Mouse (Mus musculus) liver, embryonic 12.5 days (tissue): ENCODE results near the gene Agpat3. TPM values are rescaled to one million over a fixed set of nuclear protein-coding genes. Genes with fewer than 3 reads are reported as not detected.

ENCODE experiments used
- ATAC-seq: fragments of 200-750 bp; cut with Nextera tagmentation; 2 replicates; pipeline ENCODE4 v1.8.0; 2017; ENCODE audit warnings: moderate number of reproducible peaks, mild to moderate bottlenecking, moderate library complexity
- H3K27ac ChIP-seq: fragments of 300-500 bp; sonication (generic); 2 replicates; pipeline ENCODE4 v1.5.1; 2016; ENCODE audit warnings: mild to moderate bottlenecking
- H3K27me3 ChIP-seq: fragments of 300-500 bp; sonication (generic); replicated peaks from 2 replicates; pipeline ENCODE4 v1.6.1; 2016; ENCODE audit warnings: mild to moderate bottlenecking, moderate library complexity
- H3K36me3 ChIP-seq: fragments of 300-500 bp; sonication (generic); 2 replicates; pipeline ENCODE4 v1.6.1; 2016; ENCODE audit warnings: mild to moderate bottlenecking, moderate library complexity
- H3K4me1 ChIP-seq: fragments of 300-500 bp; sonication (generic); 2 replicates; pipeline ENCODE4 v1.6.1; 2016
- H3K4me2 ChIP-seq: fragments of 300-500 bp; sonication (generic); 2 replicates; pipeline ENCODE4 v1.6.1; 2016; ENCODE audit warnings: mild to moderate bottlenecking, moderate library complexity
- H3K4me3 ChIP-seq: fragments of 300-500 bp; sonication (generic); 2 replicates; pipeline ENCODE4 v1.5.1; 2016; ENCODE audit warnings: mild to moderate bottlenecking, moderate library complexity
- H3K9ac ChIP-seq: fragments of 300-500 bp; sonication (generic); 2 replicates; pipeline ENCODE4 v1.6.1; 2016; ENCODE audit warnings: mild to moderate bottlenecking, moderate library complexity
- H3K9me3 ChIP-seq: fragments of 300-500 bp; sonication (generic); replicated peaks from 2 replicates; pipeline ENCODE4 v1.6.1; 2016; ENCODE audit warnings: mild to moderate bottlenecking, moderate library complexity
- WGBS: fragments of 180-500 bp; shearing (Covaris S2); methylation state at CpG from one replicate; pipeline ENCODE4 v1.1.7; 2016; ENCODE audit not compliant: insufficient replicate concordance; 5-methylcytosine and 5-hydroxymethylcytosine counted together
- polyA plus RNA-seq: library from polyadenylated mRNA; unstranded; fragments of >200 nt; fragmentation: Nextera tagmentation; extraction: Ambion mirVana; gene quantifications from 2 replicates; pipeline ENCODE4 v1.2.1, GENCODE M21; 2016

Gene Agpat3
- polyA plus RNA-seq, 1 experiment from 2014 or later, result 25.3 TPM

GRCm38 (mm10) chr10:78260916-78261650, 91.2 kb downstream of the Agpat3 start:
- ATAC-seq, result no peak
- Histone ChIP-seq H3K27me3 (peaks cover 42% of the 10 kb centered on the region), H3K4me1 (no peaks in the 10 kb centered on the region), H3K9ac (no peak overlapping the region), H3K9me3 (no peaks in the 10 kb centered on the region), H3K36me3 (no peaks in the 10 kb centered on the region), H3K4me3 (no peak overlapping the region), H3K27ac (no peak overlapping the region), H3K4me2 (no peak overlapping the region)
- WGBS, result 62% methylated on average over 7 of the region's 7 CpGs

GRCm38 (mm10) chr10:78260322-78260721, 92.0 kb downstream of the Agpat3 start:
- WGBS, result 26% methylated on average over 5 of the region's 5 CpGs
- ATAC-seq, result no peak
- Histone ChIP-seq H3K27me3 (peaks cover 43% of the 10 kb centered on the region), H3K27ac (no peak overlapping the region), H3K4me1 (peaks cover 5% of the 10 kb centered on the region; the same call in 1 of the 2 replicates), H3K4me3 (no peak overlapping the region), H3K9ac (no peak overlapping the region), H3K36me3 (no peaks in the 10 kb centered on the region), H3K9me3 (no peaks in the 10 kb centered on the region), H3K4me2 (no peak overlapping the region)

DNA sequence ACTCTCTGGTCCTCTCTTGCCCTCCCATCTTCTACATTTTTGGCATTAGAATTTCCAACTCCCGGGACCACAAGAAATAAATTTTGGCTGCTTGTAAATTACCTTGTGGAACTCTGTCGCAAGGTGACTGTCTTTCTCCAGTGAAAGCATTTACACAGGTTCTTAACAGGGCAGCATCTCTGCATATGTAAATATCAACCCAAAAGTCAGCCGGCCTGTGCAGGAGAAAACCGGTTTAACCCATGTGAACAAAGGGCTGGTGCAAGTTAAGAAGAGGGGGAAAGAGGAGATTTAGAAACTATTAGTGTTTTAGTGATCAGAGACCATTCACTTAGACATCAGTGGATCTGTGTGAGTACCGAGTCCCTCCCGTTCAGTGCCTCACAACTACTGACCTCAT, 92.6 kb downstream of the Agpat3 start:
- 48% methylated on average over 6 of the region's 6 CpGs for WGBS

DNA sequence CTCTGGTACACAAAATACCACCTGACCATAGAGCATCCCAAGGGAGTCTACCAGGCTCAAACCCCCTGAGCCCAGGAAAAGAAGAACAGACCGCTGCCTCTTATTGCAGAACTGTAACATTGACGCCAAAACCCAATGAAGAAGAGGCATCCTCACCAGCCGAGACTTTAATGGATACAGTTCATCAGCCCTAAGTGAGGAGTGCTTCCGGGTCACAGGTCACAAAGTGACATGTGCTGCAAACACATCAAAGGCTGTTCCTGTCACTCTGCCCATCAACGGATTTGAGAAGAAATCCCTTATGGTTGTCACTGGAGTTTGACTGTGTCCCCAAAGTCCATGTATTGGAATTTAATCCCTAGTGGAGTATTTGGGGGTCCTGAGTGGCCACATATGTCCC, 93.1 kb downstream of the Agpat3 start:
- Histone ChIP-seq H3K36me3 (no peaks in the 10 kb centered on the region), H3K27me3 (peaks cover 47% of the 10 kb centered on the region), H3K4me1 (peaks cover 7% of the 10 kb centered on the region; the same call in 1 of the 2 replicates), H3K9me3 (no peaks in the 10 kb centered on the region), H3K4me3 (no peak overlapping the region), H3K27ac (no peak overlapping the region), H3K4me2 (no peak overlapping the region), H3K9ac (no peak overlapping the region)
- ATAC-seq, result no peak
- WGBS, result 64% methylated on average over 5 of the region's 5 CpGs

More for the DNA sequence above, 92.6 kb downstream of the Agpat3 start:
- Histone ChIP-seq H3K27ac (no peak overlapping the region), H3K9me3 (no peaks in the 10 kb centered on the region), H3K4me1 (peaks cover 7% of the 10 kb centered on the region; the same call in 1 of the 2 replicates), H3K4me2 (no peak overlapping the region), H3K9ac (no peak overlapping the region), H3K36me3 (no peaks in the 10 kb centered on the region), H3K4me3 (no peak overlapping the region), H3K27me3 (peaks cover 43% of the 10 kb centered on the region)
- no peak for ATAC-seq

- peaks cover 7% of the 10 kb centered on the region; the same call in 1 of the 2 replicates for H3K4me1 ChIP-seq
- WGBS, result 65% methylated on average over 6 of the region's 6 CpGs
- peaks cover 55% of the 10 kb centered on the region for H3K27me3 ChIP-seq
- no peak overlapping the region for H3K4me2 ChIP-seq
- no peaks in the 10 kb centered on the region for H3K9me3 ChIP-seq
- no peak overlapping the region for H3K4me3 ChIP-seq
- H3K27ac ChIP-seq, result no peak overlapping the region
- ATAC-seq, result no peak
- no peak overlapping the region for H3K9ac ChIP-seq
- no peaks in the 10 kb centered on the region for H3K36me3 ChIP-seq
Observed at GRCm38 (mm10) chr10:78258142-78258675, 94.1 kb downstream of the Agpat3 start.

GRCm38 (mm10) chr10:78255646-78256059, 96.6 kb downstream of the Agpat3 start:
- H3K9me3 ChIP-seq, result no peaks in the 10 kb centered on the region
- 60% methylated on average over 4 of the region's 4 CpGs for WGBS
- no peak overlapping the region for H3K9ac ChIP-seq
- H3K4me3 ChIP-seq, result no peak overlapping the region
- H3K4me2 ChIP-seq, result no peak overlapping the region
- peaks cover 7% of the 10 kb centered on the region; the same call in 1 of the 2 replicates for H3K4me1 ChIP-seq
- H3K36me3 ChIP-seq, result no peaks in the 10 kb centered on the region
- H3K27ac ChIP-seq, result no peak overlapping the region
- peaks cover 46% of the 10 kb centered on the region for H3K27me3 ChIP-seq
- ATAC-seq, result no peak; the same call in 1 of the 2 replicates

DNA sequence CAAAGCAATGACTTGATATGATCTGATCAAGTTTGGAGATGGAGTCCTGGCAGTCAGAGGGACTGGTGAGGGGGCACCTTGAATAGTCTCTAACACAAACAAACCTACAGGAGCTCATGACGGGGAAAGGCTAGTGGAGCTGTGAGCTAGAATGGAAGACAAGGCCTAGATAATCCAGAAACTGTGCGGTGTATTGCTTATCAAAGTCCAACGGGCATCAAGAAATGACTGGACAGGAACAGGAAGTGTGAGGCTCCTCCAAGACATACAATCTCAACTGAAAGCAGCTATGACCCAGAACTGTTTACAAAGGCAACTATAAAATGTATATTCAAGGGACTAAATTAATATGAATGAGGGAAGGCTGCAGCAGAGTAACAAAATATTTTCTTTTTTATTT, 105.1 kb downstream of the Agpat3 start:
- no peak overlapping the region for H3K9ac ChIP-seq
- H3K27ac ChIP-seq, result peak overlapping the region; percentile 73
- WGBS, result 20% methylated on average over 3 of the region's 3 CpGs

GRCm38 (mm10) chr10:78246725-78247124, 105.6 kb downstream of the Agpat3 start:
- ATAC-seq, result no peak
- peaks cover 52% of the 10 kb centered on the region for H3K4me1 ChIP-seq
- 42% methylated on average over 4 of the region's 4 CpGs for WGBS
- no peak overlapping the region for H3K4me2 ChIP-seq
- no peak overlapping the region for H3K4me3 ChIP-seq
- peak overlapping the region; percentile 73 for H3K27ac ChIP-seq
- no peaks in the 10 kb centered on the region for H3K27me3 ChIP-seq
- no peak overlapping the region for H3K9ac ChIP-seq
- H3K36me3 ChIP-seq, result peaks cover 10% of the 10 kb centered on the region; the same call in 1 of the 2 replicates
- no peaks in the 10 kb centered on the region for H3K9me3 ChIP-seq

More for the DNA sequence above, 105.1 kb downstream of the Agpat3 start:
- ATAC-seq, result no peak
- peaks cover 47% of the 10 kb centered on the region for H3K4me1 ChIP-seq
- H3K27me3 ChIP-seq, result no peaks in the 10 kb centered on the region; the same call in 1 of the 2 replicates
- H3K36me3 ChIP-seq, result peaks cover 6% of the 10 kb centered on the region; the same call in 1 of the 2 replicates
- no peaks in the 10 kb centered on the region for H3K9me3 ChIP-seq
- no peak overlapping the region for H3K4me2 ChIP-seq
- H3K4me3 ChIP-seq, result no peak overlapping the region

DNA sequence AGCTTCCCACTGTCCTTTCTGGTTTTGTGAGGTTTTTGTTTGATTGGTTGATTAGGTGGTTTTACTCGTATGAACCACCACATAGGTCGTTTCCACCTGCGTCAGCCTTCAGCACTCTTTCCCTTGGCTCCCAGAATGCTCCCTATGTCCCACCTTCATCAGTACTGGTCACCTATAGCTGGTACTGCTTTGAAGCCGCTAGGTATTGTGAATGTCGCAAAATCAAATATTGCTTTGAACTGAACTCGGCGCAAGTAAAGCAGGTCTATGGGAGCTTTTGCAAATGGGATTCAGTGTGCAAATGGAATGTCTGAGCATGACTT, 107.1 kb downstream of the Agpat3 start:
- H3K4me3 ChIP-seq, result peak overlapping the region; percentile 95
- peaks cover 12% of the 10 kb centered on the region; the same call in 1 of the 2 replicates for H3K36me3 ChIP-seq
- H3K9me3 ChIP-seq, result no peaks in the 10 kb centered on the region
- peak overlapping the region; percentile 96 for H3K9ac ChIP-seq
- H3K4me2 ChIP-seq, result peak overlapping the region; percentile 98
- peak overlapping the region; percentile 90 for H3K27ac ChIP-seq
- WGBS, result 16% methylated on average over 7 of the region's 7 CpGs
- H3K4me1 ChIP-seq, result peaks cover 67% of the 10 kb centered on the region
- ATAC-seq, result peak; percentile 5; the same call in 1 of the 2 replicates
- no peaks in the 10 kb centered on the region for H3K27me3 ChIP-seq

- Histone ChIP-seq H3K4me3 (peak within 1 kb of the TSS; percentile 95), H3K36me3 (peaks cover 12% of the 10 kb centered on the region; the same call in 1 of the 2 replicates), H3K27me3 (no peaks in the 10 kb centered on the region), H3K4me1 (peaks cover 73% of the 10 kb centered on the region), H3K27ac (peak within 1 kb of the TSS; percentile 90), H3K9ac (peak within 1 kb of the TSS; percentile 96), H3K4me2 (peak within 1 kb of the TSS; percentile 98), H3K9me3 (no peaks in the 10 kb centered on the region)
- WGBS, result under 1% methylated on average over 65 of the region's 74 CpGs
- ATAC-seq, result peak; percentile 92
Observed at GRCm38 (mm10) chr10:78244438-78245224, 107.7 kb downstream of the Agpat3 start, which contains the start of gene Trappc10. Gene Trappc10 (minus strand): TSS chr10:78244641.

DNA sequence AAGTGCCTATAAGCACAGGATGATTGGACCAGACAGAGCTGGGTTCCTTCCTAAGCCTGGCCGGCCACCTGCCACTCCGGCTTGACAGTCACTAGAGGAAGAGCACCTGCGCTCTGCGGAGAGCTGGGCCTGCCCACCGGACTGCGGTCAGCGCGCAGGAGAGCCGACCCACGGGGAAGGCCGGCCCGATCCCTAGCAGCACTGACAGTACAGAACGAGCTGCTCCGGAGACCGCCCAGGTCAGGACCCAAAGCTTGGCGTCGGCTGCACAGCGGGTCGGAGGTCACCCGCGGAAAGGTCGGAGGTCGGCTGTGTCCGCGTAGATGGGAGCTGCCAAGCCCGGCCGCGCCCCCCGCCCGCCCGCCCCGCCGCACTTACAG, 108.2 kb downstream of the Agpat3 start:
- H3K27ac ChIP-seq, result peak overlapping the region; percentile 90
- H3K4me1 ChIP-seq, result peaks cover 78% of the 10 kb centered on the region

More for the DNA sequence above, 108.2 kb downstream of the Agpat3 start:
- no peaks in the 10 kb centered on the region for H3K27me3 ChIP-seq
- no peaks in the 10 kb centered on the region for H3K9me3 ChIP-seq
- H3K4me2 ChIP-seq, result peak overlapping the region; percentile 98
- peak overlapping the region; percentile 95 for H3K4me3 ChIP-seq
- H3K9ac ChIP-seq, result peak overlapping the region; percentile 96
- WGBS, result under 1% methylated on average over 33 of the region's 33 CpGs
- peaks cover 12% of the 10 kb centered on the region; the same call in 1 of the 2 replicates for H3K36me3 ChIP-seq
- ATAC-seq, result peak; percentile 55
